Mouse (Mus musculus) cerebellum, adult 18-20 months (tissue): Measurements from ENCODE around the gene Samd4b.
A peak's percentile ranks its signal among the peaks of the same experiment; 100 is the strongest.

Source experiments
- DNase-seq, 2 experiments: peaks; one replicate each; pipeline ENCODE4 v3.0.0; 2021

Samd4b gene

GRCm38 (mm10) chr7:28490903-28491302, 107.0 kb downstream of the Samd4b start:
- peak; percentile 4 to 26 for DNase-seq

GRCm38 (mm10) chr7:28490410-28490809, 107.5 kb downstream of the Samd4b start:
- DNase-seq, result peak; percentile 82

GRCm38 (mm10) chr7:28488030-28488491, 109.9 kb downstream of the Samd4b start:
- DNase-seq, result peak; percentile 22 to 45

GRCm38 (mm10) chr7:28484192-28484591, 113.8 kb downstream of the Samd4b start:
- DNase-seq, result no peak

- DNase-seq, result no peak
These were observed 115.1 kb downstream of the Samd4b start for GRCm38 (mm10) chr7:28482854-28483253.

GRCm38 (mm10) chr7:28478854-28479253, 119.1 kb downstream of the Samd4b start:
- DNase-seq, result no peak

GRCm38 (mm10) chr7:28477363-28477762, 120.6 kb downstream of the Samd4b start:
- DNase-seq, result no peak

- DNase-seq, result no peak
These were observed 121.8 kb downstream of the Samd4b start for GRCm38 (mm10) chr7:28476191-28476590.

- DNase-seq, result no peak
These were observed 130.7 kb downstream of the Samd4b start for GRCm38 (mm10) chr7:28467213-28467751.

- no peak for DNase-seq
These were observed 131.2 kb downstream of the Samd4b start for GRCm38 (mm10) chr7:28466721-28467212.

GRCm38 (mm10) chr7:28464416-28465212, 133.3 kb downstream of the Samd4b start:
- DNase-seq, result peak; percentile 88 to 97

- no peak for DNase-seq
These were observed 135.2 kb downstream of the Samd4b start for GRCm38 (mm10) chr7:28462769-28463168.

GRCm38 (mm10) chr7:28460361-28460760, 137.6 kb downstream of the Samd4b start:
- no peak for DNase-seq

- peak in 1 of 2 experiments; percentile 27 for DNase-seq
These were observed 145.5 kb downstream of the Samd4b start for GRCm38 (mm10) chr7:28452361-28453005.

GRCm38 (mm10) chr7:28451531-28452360, 146.2 kb downstream of the Samd4b start, which contains the start of gene Lrfn1:
Lrfn1 (plus strand) TSS chr7:28451980.
- DNase-seq, result peak; percentile 40 to 68

- no peak for DNase-seq
These were observed 149.8 kb downstream of the Samd4b start for GRCm38 (mm10) chr7:28447865-28448820.

GRCm38 (mm10) chr7:28447101-28447830, 150.7 kb downstream of the Samd4b start:
- DNase-seq, result no peak

GRCm38 (mm10) chr7:28446446-28446845, 151.5 kb downstream of the Samd4b start:
- peak; percentile 79 to 90 for DNase-seq

GRCm38 (mm10) chr7:28444344-28444974, 153.5 kb downstream of the Samd4b start:
- no peak for DNase-seq

- DNase-seq, result no peak
These were observed 155.3 kb downstream of the Samd4b start for GRCm38 (mm10) chr7:28442688-28443087.
